Mouse (Mus musculus) left cerebral cortex, adult 6 months (tissue): ENCODE results near the gene Vmn2r18. TPM values are rescaled to one million over a fixed set of nuclear protein-coding genes. Genes with fewer than 3 reads are reported as not detected.

ENCODE experiments used
- long read RNA-seq, 2 experiments: library from polyadenylated mRNA; unstranded; transcript quantifications; one replicate each; pipeline ENCODE4 v2.0.0; 2019 to 2020
- polyA plus RNA-seq: library from polyadenylated mRNA; unstranded; fragments of <200 nt; fragmentation: Nextera tagmentation; gene quantifications from 2 replicates; pipeline ENCODE4 v1.2.3, GENCODE M21; 2021

The Vmn2r18 gene
- polyA plus RNA-seq = not detected in 2 replicates
- long read RNA-seq, experiment 1 = 0 reads
- long read RNA-seq, experiment 2 = 0 reads

DNA sequence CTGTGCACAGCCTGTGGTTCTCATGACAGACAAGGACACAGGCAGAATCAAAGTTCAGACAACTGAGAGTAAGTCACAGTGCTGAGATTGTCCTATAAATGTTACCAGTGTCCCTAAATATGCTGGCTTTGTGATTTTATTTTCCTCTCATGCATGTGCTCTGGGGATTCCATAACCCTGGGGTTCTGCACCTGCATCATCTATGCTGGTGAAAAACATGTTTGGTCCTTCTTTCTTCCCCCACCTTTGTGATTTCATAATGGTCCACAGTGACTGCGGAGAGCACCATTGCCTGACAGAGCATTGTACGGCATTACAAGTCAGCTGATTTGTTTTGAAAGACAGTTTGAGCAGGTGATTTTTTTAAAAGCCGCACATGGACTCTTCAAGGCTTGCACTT, at the start of gene Vmn2r18:
Vmn2r18 (minus strand) TSS at position 101 of the 400 bp plus-strand sequence.

GRCm38 (mm10) chr5:151650700-151651410, 45.0 kb upstream of the Vmn2r18 start, which contains the start of gene Rfc3:
Rfc3 (minus strand) TSS chr5:151651242.

Other genes with a start within 250 kb of the Vmn2r18 start
- gene Gm42906, start 177.9 kb downstream of the Vmn2r18 start, polyA plus RNA-seq = not detected in 2 replicates
- gene Rfc3, start 45.2 kb upstream of the Vmn2r18 start, polyA plus RNA-seq = 9.5 and 12.4 TPM in 2 replicates